Mouse (Mus musculus) stomach, postnatal 0 days (tissue): ENCODE results near the gene Aco1.

Experiments used
- CTCF ChIP-seq: IDR thresholded peaks from 2 replicates; pipeline ENCODE4 v1.5.1; 2016; ENCODE audit warnings: antibody characterized with exemption, low read depth, mild to moderate bottlenecking, moderate library complexity
- EP300 ChIP-seq: optimal IDR thresholded peaks from 2 replicates; pipeline ENCODE3; 2016; ENCODE audit warnings: antibody characterized with exemption

- TF ChIP-seq CTCF, result no peak
- TF ChIP-seq EP300, result no peak
Observed at GRCm38 (mm10) chr4:40229723-40230122, 86.8 kb downstream of the Aco1 start.
